Comparison of ENCODE assay signal across 9 mouse cellular contexts in the genomic region with DNA sequence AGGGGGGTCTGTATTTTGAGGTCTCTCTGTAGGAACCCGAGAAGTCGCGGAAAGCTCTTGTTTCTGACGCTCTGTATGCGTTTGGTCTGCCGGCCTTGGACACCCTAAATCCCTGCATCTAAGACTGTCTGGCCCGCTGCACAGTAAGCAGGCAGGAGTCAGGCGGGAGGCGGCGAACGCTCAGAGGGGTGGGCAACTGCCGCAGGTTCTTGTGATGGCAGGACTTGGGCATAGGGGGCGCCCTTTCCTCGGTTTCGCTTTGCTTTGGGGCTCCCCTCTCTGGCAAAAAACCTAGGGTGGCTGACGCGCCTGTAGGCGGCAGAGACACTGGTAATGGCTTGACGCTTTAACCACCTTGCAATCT. TPM values are rescaled to one million over a fixed set of nuclear protein-coding genes. Genes with fewer than 3 reads are reported as not detected.
DNase-seq lines count a peak whose midpoint lies in the region; ATAC-seq lines count a peak whose summit lies in the region.
"Had no signal": no experiment of that assay in that cellular context is flagged by ENCODE, and none has a peak within 500 bp of the region (broad histone marks: within the 10 kb centered on the region; RNA-seq: fewer than 3 reads in every experiment).

No protein-coding gene starts in this region.

- H3K36me3 ChIP-seq in hindbrain, embryonic 12.5 days: no peaks in the 10 kb centered on the region
- no peaks in the 10 kb centered on the region for H3K36me3 ChIP-seq in lung, embryonic 15.5 days

- H3K9me3 ChIP-seq in hindbrain, embryonic 12.5 days (replicated peaks): no peaks in the 10 kb centered on the region
- no peaks in the 10 kb centered on the region for H3K9me3 ChIP-seq in lung, embryonic 15.5 days

- DNase-seq in R1 (ENCODE audit: low read depth, low spot score): peak; percentile 37
- peak; percentile 90 to 95 for DNase-seq in cerebellum, postnatal 14 days
- peak; percentile 80 to 81 for DNase-seq in frontal cortex, postnatal 36 days (ENCODE audit: low spot score in 2 of 2)
- peak; percentile 74 to 81 for DNase-seq in layer of hippocampus, postnatal 14 days (ENCODE audit: low spot score in 2 of 2)
- DNase-seq in ovary, postnatal 14 days (ENCODE audit: low spot score): peak; percentile 63
- peak; percentile 53 for DNase-seq in urinary bladder, adult 2 months (ENCODE audit: low spot score)

- H3K4me3 ChIP-seq in hindbrain, embryonic 12.5 days: peak overlapping the region; percentile 45
- H3K4me3 ChIP-seq in lung, embryonic 15.5 days: peak overlapping the region; percentile 51

- 23% methylated on average over 13 of the region's 19 CpGs for WGBS in hindbrain, embryonic 12.5 days
- 19% methylated on average over 19 of the region's 19 CpGs for WGBS in lung, embryonic 15.5 days

- H3K9ac ChIP-seq in hindbrain, embryonic 12.5 days: peak overlapping the region; percentile 50
- H3K9ac ChIP-seq in lung, embryonic 15.5 days: peak overlapping the region; percentile 38; the same call in 1 of the 2 replicates

- H3K27me3 ChIP-seq in hindbrain, embryonic 12.5 days: peaks cover 19% of the 10 kb centered on the region
- H3K27me3 ChIP-seq in lung, embryonic 15.5 days: peaks cover 10% of the 10 kb centered on the region; the same call in 1 of the 2 replicates

- peak overlapping the region; percentile 79 for H3K27ac ChIP-seq in hindbrain, embryonic 12.5 days
- H3K27ac ChIP-seq in lung, embryonic 15.5 days: 0 out of 2 replicates have a peak overlapping the region, but pooled peaks have one; percentile 24

- ATAC-seq in hindbrain, embryonic 12.5 days (ENCODE audit: low FRiP score): peak; percentile 78
- ATAC-seq in lung, embryonic 15.5 days (ENCODE audit: borderline replicate concordance, extremely low read depth, low FRiP score, low TSS enrichment): peak; percentile 59; the same call in 1 of the 2 replicates

- peak overlapping the region; percentile 66 for H3K4me2 ChIP-seq in hindbrain, embryonic 12.5 days (replicated peaks)
- peak overlapping the region; percentile 73 for H3K4me2 ChIP-seq in lung, embryonic 15.5 days

- H3K4me1 ChIP-seq in hindbrain, embryonic 12.5 days: no peaks in the 10 kb centered on the region
- H3K4me1 ChIP-seq in lung, embryonic 15.5 days: no peaks in the 10 kb centered on the region

RNA-seq across cellular contexts. Expression of a gene that starts 2.0 kb away (rescaled TPM):
- polyA plus RNA-seq in hindbrain, embryonic 12.5 days (2016; fragmentation: Nextera tagmentation; extraction: Ambion mirVana): 3.2 and 4.9 TPM in 2 replicates
- 10 to 100 TPM; 16.2 to 18.4 TPM for total RNA-seq in layer of hippocampus, postnatal 14 days (2021)
- polyA plus RNA-seq in lung, embryonic 15.5 days (2015; fragmentation: Nextera tagmentation; extraction: Ambion mirVana): 2.8 and 2.9 TPM in 2 replicates
- polyA plus RNA-seq in urinary bladder, adult 2 months (2012; rRNA removed): 3.0 and 5.6 TPM in 2 replicates
- total RNA-seq: MEL had no signal

Comparison
In these comparisons a context has a peak if more than half of its experiments do, and no peak if none do; other contexts are left out.
1. Peak in every context shown above with its lines: DNase-seq, ATAC-seq, H3K4me3 ChIP-seq and H3K27ac ChIP-seq.
2. DNase-seq: peak in every context shown above with its lines; median percentile 92 in cerebellum, postnatal 14 days; 80 in frontal cortex, postnatal 36 days; 78 in layer of hippocampus, postnatal 14 days; 63 in ovary, postnatal 14 days; 53 in urinary bladder, adult 2 months; 37 in R1.